Mouse (Mus musculus) stomach, postnatal 0 days (tissue): ENCODE data around the gene Rrm2.

ENCODE experiments used
- CTCF ChIP-seq: IDR thresholded peaks from 2 replicates; pipeline ENCODE4 v1.5.1; 2016; ENCODE audit warnings: antibody characterized with exemption, low read depth, mild to moderate bottlenecking, moderate library complexity
- EP300 ChIP-seq: optimal IDR thresholded peaks from 2 replicates; pipeline ENCODE3; 2016; ENCODE audit warnings: antibody characterized with exemption

DNA sequence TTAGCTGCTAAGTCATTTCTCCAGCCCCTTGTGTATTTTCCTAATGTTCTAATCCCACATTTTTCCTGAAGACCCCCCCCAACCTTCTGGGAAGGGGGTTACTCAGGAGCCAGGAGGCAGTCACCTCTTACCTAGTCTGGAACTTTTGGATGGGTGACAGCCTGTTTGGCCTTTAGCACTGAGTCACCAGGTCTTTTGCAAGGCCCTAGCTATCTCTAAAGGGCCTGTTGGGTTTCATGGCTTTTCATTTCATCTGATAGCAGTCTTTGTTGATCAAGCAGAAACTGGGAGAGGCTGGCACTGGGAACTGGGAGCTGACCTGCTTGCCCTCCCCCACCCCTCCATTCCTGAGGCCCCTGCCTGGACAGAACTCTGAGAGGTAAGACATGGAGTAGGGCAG, 49.3 kb downstream of the Rrm2 start:
- TF ChIP-seq CTCF: no peak
- TF ChIP-seq EP300: no peak
